Comparison of ENCODE assay signal across 8 mouse cellular contexts in genomic region chr12:69485652-69486651, GRCm38 (mm10).
DNase-seq lines count a peak whose midpoint lies in the region; ATAC-seq and TF ChIP-seq lines count a peak whose summit lies in the region.

No protein-coding gene starts in this region.

- H3K4me3 ChIP-seq in spleen, adult 2 months (ENCODE audit: extremely low read depth, insufficient read depth, insufficient read length) = peak overlapping the region; percentile 21; the same call in 1 of the 2 replicates
- peak overlapping the region; percentile 8; the same call in 1 of the 2 replicates for H3K4me3 ChIP-seq in embryonic facial prominence, embryonic 13.5 days

- intact Hi-C loops in heart, postnatal 14 days (cut with DNase I) = no loop called here

- H3K27me3 ChIP-seq in spleen, adult 2 months (ENCODE audit: control insufficient read depth, insufficient read depth, low read length) = no peaks in the 10 kb centered on the region
- H3K27me3 ChIP-seq in embryonic facial prominence, embryonic 13.5 days = no peaks in the 10 kb centered on the region

- H3K9ac ChIP-seq in embryonic facial prominence, embryonic 13.5 days = no peak overlapping the region

- WGBS in spleen, adult 2 months = 16% methylated on average over 14 of the region's 14 CpGs
- WGBS in embryonic facial prominence, embryonic 13.5 days = 18% methylated on average over 14 of the region's 14 CpGs

- peak overlapping the region; percentile 51 for H3K4me2 ChIP-seq in embryonic facial prominence, embryonic 13.5 days

- DNase-seq in spleen, adult 2 months (ENCODE audit: low read depth in 1 of 2, low spot score in 2 of 2) = peak; percentile 39 to 57
- no peak for DNase-seq in spleen, postnatal 14 days (ENCODE audit: low spot score in 2 of 2)
- peak; percentile 57 to 64 for DNase-seq in heart, postnatal 14 days
- peak; percentile 68 to 77 for DNase-seq in kidney, postnatal 36 days
- peak; percentile 56 for DNase-seq in skeletal muscle tissue, adult 2 months (ENCODE audit: low read depth, low spot score)
- DNase-seq in layer of hippocampus, postnatal 36 days = no peak

- H3K36me3 ChIP-seq in spleen, adult 2 months (ENCODE audit: control insufficient read depth, insufficient read depth, low read length) = no peaks in the 10 kb centered on the region
- H3K36me3 ChIP-seq in embryonic facial prominence, embryonic 13.5 days = no peaks in the 10 kb centered on the region

- no peak; the same call in 1 of the 2 replicates for ATAC-seq in embryonic facial prominence, embryonic 13.5 days (ENCODE audit: insufficient number of reproducible peaks, insufficient read depth, low FRiP score, low TSS enrichment, low read depth)
- ATAC-seq in megakaryocyte-erythroid progenitor cell, adult 5-6 weeks (replicated peaks; ENCODE audit: low FRiP score, low TSS enrichment, poor library complexity, severe bottlenecking) = peak; percentile 97

- H3K9me3 ChIP-seq in embryonic facial prominence, embryonic 13.5 days = 0 out of 2 replicates have a peak, but pooled peaks cover 6% of the 10 kb centered on the region

- no peak for TF ChIP-seq CTCF in spleen, adult 2 months (IDR thresholded peaks at IDR 0.05; ENCODE audit: extremely low read depth, insufficient read depth, insufficient read length, insufficient replicate concordance)

- H3K4me1 ChIP-seq in spleen, adult 2 months (ENCODE audit: control insufficient read depth, insufficient read depth, insufficient read length) = peaks cover 5% of the 10 kb centered on the region; the same call in 1 of the 2 replicates
- H3K4me1 ChIP-seq in embryonic facial prominence, embryonic 13.5 days = peaks cover 13% of the 10 kb centered on the region

- no peak for TF ChIP-seq POLR2A in spleen, adult 2 months (IDR thresholded peaks at IDR 0.05; ENCODE audit: low read depth, low read length)

- no peak overlapping the region for H3K27ac ChIP-seq in spleen, adult 2 months (ENCODE audit: insufficient read depth, low read length)
- no peak overlapping the region for H3K27ac ChIP-seq in embryonic facial prominence, embryonic 13.5 days

Comparison
In these comparisons a context has a peak if more than half of its experiments do, and no peak if none do; other contexts are left out.
1. DNase-seq: peak in spleen, adult 2 months (2 of 2), heart, postnatal 14 days (2 of 2), kidney, postnatal 36 days (2 of 2) and skeletal muscle tissue, adult 2 months (single experiment); none in spleen, postnatal 14 days (0 of 2) and layer of hippocampus, postnatal 36 days (0 of 2).